Mouse (Mus musculus): Measurements from ENCODE around the gene Itch. TPM values are rescaled to one million over a fixed set of nuclear protein-coding genes. Genes with fewer than 3 reads are reported as not detected.

Itch gene
- polyA plus RNA-seq, 1 experiment from 2014 or later, result 64.8 TPM

- WGBS, result under 1% methylated on average over 50 of the region's 50 CpGs
- no peaks in the 10 kb centered on the region for H3K9me3 ChIP-seq (replicated peaks)
- peak within 1 kb of the TSS; percentile 94 for H3K4me3 ChIP-seq
- peak; percentile 97 for DNase-seq (ENCODE audit: low spot score)
- H3K27me3 ChIP-seq (ENCODE audit: low read depth, poor library complexity, severe bottlenecking), result no peaks in the 10 kb centered on the region
- H3K27ac ChIP-seq, result peak within 1 kb of the TSS; percentile 98
- H3K4me1 ChIP-seq, result peaks cover 15% of the 10 kb centered on the region
- peaks cover 8% of the 10 kb centered on the region for H3K36me3 ChIP-seq
Observed at GRCm38 (mm10) chr2:155236362-155236992, 103.2 kb downstream of the Itch start, which contains the start of gene Dynlrb1. Dynlrb1 (plus strand) TSS chr2:155236533.

DNA sequence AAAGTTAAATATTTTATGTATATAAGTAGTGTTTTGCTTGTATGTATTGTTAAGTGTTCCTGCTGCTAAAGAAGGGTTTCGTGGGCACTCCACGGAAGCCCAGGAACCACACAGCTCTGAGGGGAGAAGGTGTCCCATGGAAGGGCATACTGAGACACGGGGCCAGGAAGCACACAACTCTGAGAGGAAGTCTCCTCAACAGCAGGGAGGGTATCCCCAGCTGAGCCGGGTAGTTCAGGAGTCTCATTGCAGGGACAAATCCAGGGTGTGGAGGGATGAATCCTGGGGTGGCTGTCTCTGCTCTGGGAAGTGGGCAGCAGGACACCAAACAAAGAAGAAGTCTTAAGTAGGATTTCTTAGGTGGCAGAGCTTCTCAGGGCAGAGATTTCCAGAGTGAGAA is 104.0 kb downstream of the Itch start:
- Histone ChIP-seq H3K4me1 (peaks cover 15% of the 10 kb centered on the region), H3K36me3 (peaks cover 15% of the 10 kb centered on the region), H3K9me3 (replicated peaks) (no peaks in the 10 kb centered on the region), H3K4me3 (peak overlapping the region; percentile 94), H3K27me3 (ENCODE audit: low read depth, poor library complexity, severe bottlenecking) (no peaks in the 10 kb centered on the region), H3K27ac (peak overlapping the region; percentile 98)
- 30% methylated on average over 4 of the region's 4 CpGs for WGBS
- DNase-seq (ENCODE audit: low spot score), result peak; percentile 35

DNA sequence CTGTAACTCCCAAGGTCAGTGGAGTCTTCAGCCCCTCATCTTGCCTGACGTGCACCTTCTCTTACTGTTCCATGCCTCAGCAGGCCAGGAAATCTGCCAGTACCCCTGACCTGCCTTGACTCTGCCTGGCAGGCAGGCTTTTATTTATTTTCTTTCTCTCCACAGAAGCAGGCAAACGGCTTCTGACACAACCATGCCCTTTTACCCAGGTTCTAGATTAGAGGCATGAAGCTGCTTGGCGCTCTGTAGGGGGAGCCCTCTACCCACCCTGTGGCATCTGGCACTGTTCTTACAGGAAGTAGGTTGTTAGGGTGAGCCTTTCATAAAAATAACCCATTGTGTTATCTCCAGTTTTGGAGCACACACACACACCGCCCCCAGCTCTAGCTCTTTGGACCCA is 107.6 kb downstream of the Itch start:
- DNase-seq (ENCODE audit: low spot score), result no peak
- H3K9me3 ChIP-seq (replicated peaks), result no peaks in the 10 kb centered on the region
- peaks cover 51% of the 10 kb centered on the region for H3K36me3 ChIP-seq
- no peak overlapping the region for H3K4me3 ChIP-seq
- H3K4me1 ChIP-seq, result peaks cover 13% of the 10 kb centered on the region
- no peak overlapping the region for H3K27ac ChIP-seq
- no peaks in the 10 kb centered on the region for H3K27me3 ChIP-seq (ENCODE audit: low read depth, poor library complexity, severe bottlenecking)
- 81% methylated on average over 4 of the region's 4 CpGs for WGBS

GRCm38 (mm10) chr2:155242296-155242855 is 109.1 kb downstream of the Itch start:
- Histone ChIP-seq H3K4me1 (peaks cover 10% of the 10 kb centered on the region), H3K36me3 (peaks cover 66% of the 10 kb centered on the region), H3K27me3 (ENCODE audit: low read depth, poor library complexity, severe bottlenecking) (no peaks in the 10 kb centered on the region), H3K4me3 (no peak overlapping the region), H3K27ac (no peak overlapping the region), H3K9me3 (replicated peaks) (no peaks in the 10 kb centered on the region)
- DNase-seq (ENCODE audit: low spot score), result no peak
- 93% methylated on average over 7 of the region's 7 CpGs for WGBS

GRCm38 (mm10) chr2:155246231-155246630 is 112.9 kb downstream of the Itch start:
- no peaks in the 10 kb centered on the region for H3K9me3 ChIP-seq (replicated peaks)
- no peak for DNase-seq (ENCODE audit: low spot score)
- no peaks in the 10 kb centered on the region for H3K4me1 ChIP-seq
- H3K27ac ChIP-seq, result no peak overlapping the region
- H3K36me3 ChIP-seq, result peaks cover 98% of the 10 kb centered on the region
- no peak overlapping the region for H3K4me3 ChIP-seq
- WGBS, result 92% methylated on average over 4 of the region's 4 CpGs
- H3K27me3 ChIP-seq (ENCODE audit: low read depth, poor library complexity, severe bottlenecking), result no peaks in the 10 kb centered on the region

DNA sequence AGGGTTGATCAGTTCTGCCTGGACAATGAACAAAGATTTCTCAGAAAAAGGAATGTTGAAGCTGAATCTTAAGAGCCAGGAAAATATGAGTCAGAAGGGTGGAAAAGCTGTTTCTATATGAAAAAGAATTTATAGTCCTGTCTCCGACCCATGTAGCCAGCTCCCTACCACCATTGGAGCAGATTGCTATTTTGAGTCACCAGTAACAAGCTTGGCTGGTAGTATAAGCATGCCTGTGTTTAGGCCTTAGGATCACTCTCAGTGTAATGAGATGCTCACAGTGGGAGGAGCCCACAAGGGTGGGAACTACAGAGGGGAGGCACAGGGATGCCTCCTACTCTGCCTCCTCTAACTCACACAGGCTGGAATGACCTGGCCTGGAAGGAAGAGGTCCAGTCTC is 114.9 kb downstream of the Itch start:
- Histone ChIP-seq H3K9me3 (replicated peaks) (no peaks in the 10 kb centered on the region), H3K4me3 (no peak overlapping the region), H3K27me3 (ENCODE audit: low read depth, poor library complexity, severe bottlenecking) (no peaks in the 10 kb centered on the region), H3K27ac (no peak overlapping the region), H3K4me1 (no peaks in the 10 kb centered on the region), H3K36me3 (peaks cover 89% of the 10 kb centered on the region)
- 89% methylated on average over 1 of the region's 1 CpGs for WGBS
- no peak for DNase-seq (ENCODE audit: low spot score)

DNA sequence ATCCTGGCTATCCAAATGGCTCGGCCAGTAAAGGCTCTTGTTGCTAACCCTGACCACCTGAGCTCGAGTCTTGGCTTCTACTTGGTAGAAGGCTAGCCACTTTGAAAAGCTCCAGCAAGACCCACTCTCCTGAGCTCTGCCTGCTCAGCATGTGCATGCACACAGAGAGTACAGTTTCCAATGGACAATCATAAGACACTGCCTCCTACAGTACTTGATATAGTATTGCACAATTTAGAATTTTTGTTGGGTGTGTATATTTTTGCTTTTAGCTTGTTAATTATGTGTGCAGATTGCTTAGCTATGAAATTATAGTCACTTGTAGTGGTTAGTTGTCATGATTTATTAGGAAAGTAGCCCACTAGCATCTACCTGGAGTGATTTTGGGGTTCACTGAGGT is 115.4 kb downstream of the Itch start:
- H3K27ac ChIP-seq, result no peak overlapping the region
- 81% methylated on average over 2 of the region's 2 CpGs for WGBS
- no peaks in the 10 kb centered on the region for H3K27me3 ChIP-seq (ENCODE audit: low read depth, poor library complexity, severe bottlenecking)
- no peaks in the 10 kb centered on the region for H3K9me3 ChIP-seq (replicated peaks)
- DNase-seq (ENCODE audit: low spot score), result no peak
- H3K4me1 ChIP-seq, result no peaks in the 10 kb centered on the region
- H3K4me3 ChIP-seq, result no peak overlapping the region
- H3K36me3 ChIP-seq, result peaks cover 84% of the 10 kb centered on the region

- Histone ChIP-seq H3K27ac (no peak overlapping the region), H3K4me3 (no peak overlapping the region), H3K27me3 (ENCODE audit: low read depth, poor library complexity, severe bottlenecking) (no peaks in the 10 kb centered on the region), H3K4me1 (no peaks in the 10 kb centered on the region), H3K36me3 (peaks cover 75% of the 10 kb centered on the region), H3K9me3 (replicated peaks) (no peaks in the 10 kb centered on the region)
- 95% methylated on average over 5 of the region's 5 CpGs for WGBS
- DNase-seq (ENCODE audit: low spot score), result no peak
Observed at GRCm38 (mm10) chr2:155249588-155249987, 116.3 kb downstream of the Itch start.

DNA sequence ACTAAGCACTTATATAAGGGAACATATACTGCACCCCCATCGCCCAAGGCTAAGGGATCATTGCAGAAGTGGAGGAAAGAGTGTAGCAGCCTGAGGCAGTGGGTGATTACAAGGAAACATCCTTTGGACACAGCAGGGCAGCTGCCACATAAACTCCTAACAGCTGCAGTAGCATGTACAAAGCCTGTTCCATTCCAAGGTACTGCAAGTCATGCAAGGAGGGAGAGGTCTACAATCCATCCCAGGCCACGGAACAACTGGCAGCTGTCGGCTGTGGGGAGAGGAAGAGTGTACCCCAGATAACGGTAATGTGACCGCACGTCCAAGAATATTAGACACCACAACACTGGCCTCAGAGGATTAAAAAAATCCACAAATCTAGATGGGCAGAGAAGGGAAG is 132.2 kb downstream of the Itch start:
- no peak overlapping the region for H3K27ac ChIP-seq
- no peaks in the 10 kb centered on the region for H3K9me3 ChIP-seq (replicated peaks)
- H3K36me3 ChIP-seq, result no peaks in the 10 kb centered on the region
- DNase-seq (ENCODE audit: low spot score), result no peak
- WGBS, result 92% methylated on average over 6 of the region's 6 CpGs
- no peaks in the 10 kb centered on the region for H3K4me1 ChIP-seq
- no peaks in the 10 kb centered on the region for H3K27me3 ChIP-seq (ENCODE audit: low read depth, poor library complexity, severe bottlenecking)
- H3K4me3 ChIP-seq, result no peak overlapping the region

DNA sequence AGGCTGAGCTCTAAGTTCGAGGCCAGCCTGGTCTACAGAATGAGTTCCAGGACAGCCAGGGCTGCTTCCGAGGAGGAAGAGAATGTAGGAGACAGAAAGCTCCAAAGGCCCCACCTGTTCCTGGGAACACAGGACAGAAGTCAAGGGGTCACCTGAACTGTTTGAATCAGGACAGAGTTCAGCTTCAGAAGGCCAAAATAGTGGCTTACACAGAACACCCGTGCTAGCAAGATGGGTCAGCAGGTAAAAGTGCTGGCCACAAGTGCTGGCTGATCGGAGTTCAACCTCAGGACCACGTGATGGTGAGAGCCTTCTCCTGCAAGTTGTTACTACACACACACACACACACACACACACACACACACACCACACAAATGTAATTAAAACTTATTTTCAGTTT is 133.6 kb downstream of the Itch start:
- Histone ChIP-seq H3K36me3 (no peaks in the 10 kb centered on the region), H3K27ac (no peak overlapping the region), H3K9me3 (replicated peaks) (no peaks in the 10 kb centered on the region), H3K4me1 (no peaks in the 10 kb centered on the region), H3K4me3 (no peak overlapping the region), H3K27me3 (ENCODE audit: low read depth, poor library complexity, severe bottlenecking) (no peaks in the 10 kb centered on the region)
- WGBS, result 83% methylated on average over 5 of the region's 5 CpGs
- DNase-seq (ENCODE audit: low spot score), result no peak

GRCm38 (mm10) chr2:155271957-155272356 is 138.6 kb downstream of the Itch start:
- no peak overlapping the region for H3K27ac ChIP-seq
- 87% methylated on average over 6 of the region's 6 CpGs for WGBS
- H3K4me3 ChIP-seq, result no peak overlapping the region
- peaks cover 15% of the 10 kb centered on the region for H3K4me1 ChIP-seq
- H3K36me3 ChIP-seq, result no peaks in the 10 kb centered on the region
- no peaks in the 10 kb centered on the region for H3K9me3 ChIP-seq (replicated peaks)
- no peak for DNase-seq (ENCODE audit: low spot score)
- H3K27me3 ChIP-seq (ENCODE audit: low read depth, poor library complexity, severe bottlenecking), result no peaks in the 10 kb centered on the region

DNA sequence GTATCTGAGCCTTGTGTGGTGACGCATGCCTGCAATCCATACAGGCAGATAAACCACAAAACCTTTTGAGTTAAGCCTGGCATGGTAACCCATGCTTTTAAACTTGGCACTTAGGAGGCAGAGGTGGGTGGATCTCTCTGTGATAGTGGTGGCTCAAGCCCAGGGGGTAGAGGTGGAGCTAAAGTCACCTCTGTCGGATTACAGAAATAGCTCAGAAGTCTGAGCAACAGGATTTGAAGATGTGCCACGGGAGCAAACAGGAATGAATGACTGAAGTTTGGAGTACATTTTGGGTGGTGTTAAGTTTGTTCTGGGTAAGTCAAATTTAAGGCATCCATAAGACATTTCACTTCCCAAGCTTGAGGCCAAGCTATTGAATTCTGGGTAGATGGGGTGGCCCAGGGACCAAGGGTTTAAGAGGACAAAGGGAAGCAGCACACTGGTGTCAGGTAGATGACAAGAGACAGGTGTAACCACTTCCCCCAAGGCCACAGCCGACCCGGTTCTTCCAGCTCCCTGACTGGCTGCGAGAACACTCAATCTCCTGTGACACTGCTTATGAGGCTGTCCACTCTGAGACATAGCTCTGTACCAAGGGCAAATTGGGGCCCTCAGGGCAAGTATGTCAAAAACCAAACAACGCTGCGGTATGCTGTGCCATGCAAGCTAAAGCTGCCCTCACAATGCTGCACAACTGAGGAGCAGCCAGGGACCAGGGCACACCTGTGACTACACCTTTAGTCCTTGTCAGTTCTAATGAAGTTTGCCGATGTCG is 139.3 kb downstream of the Itch start:
- Histone ChIP-seq H3K9me3 (replicated peaks) (no peaks in the 10 kb centered on the region), H3K36me3 (peaks cover 2% of the 10 kb centered on the region; the same call in 1 of the 2 replicates), H3K4me1 (peaks cover 22% of the 10 kb centered on the region), H3K27me3 (ENCODE audit: low read depth, poor library complexity, severe bottlenecking) (no peaks in the 10 kb centered on the region), H3K27ac (no peak overlapping the region), H3K4me3 (no peak overlapping the region)
- WGBS, result 77% methylated on average over 10 of the region's 10 CpGs
- no peak for DNase-seq (ENCODE audit: low spot score)

DNA sequence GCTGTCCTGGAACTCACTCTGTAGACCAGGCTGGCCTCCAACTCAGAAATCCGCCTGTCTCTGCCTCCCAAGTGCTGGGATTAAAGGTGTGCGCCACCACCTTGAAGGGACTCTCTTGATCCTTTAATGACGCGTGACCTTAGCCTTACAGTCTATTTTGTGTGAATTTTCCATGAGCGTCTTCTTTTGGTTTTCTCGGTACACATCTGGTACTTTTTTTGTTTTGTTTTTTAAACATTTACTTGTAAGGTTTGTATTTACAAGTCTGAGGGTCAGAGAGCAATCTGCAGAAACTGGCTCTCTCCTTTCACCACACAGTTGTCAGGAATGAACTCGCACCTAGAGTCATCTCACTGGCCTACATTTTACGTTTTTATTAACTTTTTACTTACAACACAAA is 140.3 kb downstream of the Itch start:
- Histone ChIP-seq H3K4me3 (no peak overlapping the region), H3K27ac (no peak overlapping the region), H3K4me1 (peaks cover 24% of the 10 kb centered on the region), H3K36me3 (peaks cover 13% of the 10 kb centered on the region), H3K9me3 (replicated peaks) (no peaks in the 10 kb centered on the region), H3K27me3 (ENCODE audit: low read depth, poor library complexity, severe bottlenecking) (no peaks in the 10 kb centered on the region)
- WGBS, result 90% methylated on average over 8 of the region's 8 CpGs
- DNase-seq (ENCODE audit: low spot score), result no peak

All from limb, embryonic 10.5 days (tissue).